Mouse (Mus musculus): Measurements from ENCODE around the gene Myo10.

DNA sequence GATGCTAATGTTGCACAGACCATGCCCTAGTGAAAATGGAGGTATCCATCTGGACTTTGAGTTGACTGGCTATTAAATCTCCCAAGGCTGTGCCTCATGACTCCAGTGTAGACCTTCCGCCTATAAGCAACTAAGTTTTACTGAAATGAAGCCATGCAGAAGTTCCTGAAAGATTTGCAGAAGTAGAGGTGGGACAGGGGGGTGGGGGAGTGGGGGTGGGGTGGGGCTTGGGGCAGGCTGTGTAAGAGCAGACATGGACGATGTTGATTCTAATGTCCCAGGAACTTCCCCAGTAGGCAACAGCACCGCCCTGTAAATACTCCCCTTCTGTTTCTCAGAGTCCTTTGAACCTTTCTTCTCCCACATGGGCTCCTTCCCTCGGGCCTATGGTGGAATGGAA is 16.9 kb upstream of the Myo10 start:
- no peak for TF ChIP-seq GATA1 (IDR thresholded peaks at IDR 0.05; ENCODE audit: borderline replicate concordance, low read length)
- no peak for TF ChIP-seq FLI1 (IDR thresholded peaks at IDR 0.05; ENCODE audit: low read length)
